Mouse (Mus musculus) small intestine, adult 2 months (tissue): ENCODE results near the gene Aktip. TPM values are rescaled to one million over a fixed set of nuclear protein-coding genes. Genes with fewer than 3 reads are reported as not detected.

Experiments
- H3K27ac ChIP-seq: fragments of 200-500 bp; 2 replicates; pipeline ENCODE4 v1.5.1; 2012; ENCODE audit warnings: low read depth, low read length, control low read depth, inconsistent platforms; ENCODE audit not compliant: insufficient read depth
- H3K27me3 ChIP-seq: fragments of 200-500 bp; 2 replicates; pipeline ENCODE4 v1.6.1; 2012; ENCODE audit warnings: mild to moderate bottlenecking, moderate library complexity, low read length, inconsistent platforms; ENCODE audit not compliant: control insufficient read depth, insufficient read depth
- H3K36me3 ChIP-seq: fragments of 200-500 bp; 2 replicates; pipeline ENCODE4 v1.6.1; 2012; ENCODE audit warnings: mild to moderate bottlenecking, low read length, control low read depth, inconsistent platforms; ENCODE audit not compliant: control insufficient read depth, insufficient read depth
- H3K4me1 ChIP-seq: fragments of 200-500 bp; 2 replicates; pipeline ENCODE4 v1.6.1; 2012; ENCODE audit warnings: low read length, inconsistent platforms, mixed read lengths; ENCODE audit not compliant: control insufficient read depth, insufficient read depth, insufficient read length
- H3K4me3 ChIP-seq: fragments of 200-500 bp; 2 replicates; pipeline ENCODE4 v1.5.1; 2012; ENCODE audit warnings: low read depth, mild to moderate bottlenecking, control low read depth, inconsistent platforms, low read length, moderate library complexity
- CTCF ChIP-seq: fragments of 200-500 bp; IDR thresholded peaks from 2 replicates; pipeline ENCODE4 v1.5.1; 2012; ENCODE audit warnings: low read depth, mild to moderate bottlenecking, control low read depth, inconsistent platforms, low read length, moderate library complexity, mixed read lengths; ENCODE audit not compliant: insufficient replicate concordance, insufficient read length; ENCODE audit errors: extremely low read depth
- POLR2A ChIP-seq: fragments of 200-500 bp; IDR thresholded peaks from 2 replicates; pipeline ENCODE4 v1.6.1; 2012; ENCODE audit warnings: low read depth, mild to moderate bottlenecking, control low read depth, inconsistent platforms, low read length, moderate library complexity
- WGBS: fragments of 180-500 bp; shearing (Covaris S2); methylation state at CpG from one replicate; pipeline ENCODE4 v1.1.7; 2018; 5-methylcytosine and 5-hydroxymethylcytosine counted together
- polyA plus RNA-seq: library from polyadenylated mRNA; depleted of rRNA; stranded (reverse); fragments of >200 nt; gene quantifications from 2 replicates; pipeline ENCODE4 v1.2.3, GENCODE M21; 2012

Aktip gene
- polyA plus RNA-seq, 1 experiment, result 23.3 TPM

DNA sequence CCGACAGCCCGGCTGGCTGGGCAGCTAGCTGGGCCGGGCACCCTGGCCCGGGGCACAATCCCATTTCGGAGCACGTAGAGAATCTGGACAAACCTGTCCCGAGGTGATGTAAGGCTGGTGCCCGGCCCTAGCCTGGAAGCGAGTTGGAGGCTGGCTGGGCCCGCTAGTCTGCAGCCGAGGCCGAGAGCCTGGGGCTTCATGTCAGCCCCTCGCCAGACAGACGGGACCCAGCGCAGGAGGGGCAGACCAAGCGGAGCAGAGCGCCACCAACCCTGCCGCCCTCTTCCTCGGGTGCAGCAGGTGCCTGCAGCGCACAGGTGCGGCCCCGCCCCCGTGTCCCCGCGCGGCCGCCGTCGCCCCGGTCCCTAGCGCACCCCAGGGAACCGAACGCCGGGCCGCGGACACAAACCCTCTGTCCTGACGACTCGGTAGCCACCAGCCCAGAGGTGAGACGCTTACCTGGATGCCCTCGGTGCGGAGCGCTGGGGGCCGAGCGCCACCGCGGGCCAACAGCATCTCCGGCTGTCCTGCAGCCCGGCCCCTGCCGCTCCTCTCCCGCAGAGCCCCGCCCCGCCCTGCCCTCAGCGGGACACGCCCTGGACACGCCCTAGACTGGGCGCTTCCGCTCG lies 66.2 kb downstream of the Aktip start:
- H3K27ac ChIP-seq, result peak overlapping the region; percentile 61
- H3K4me3 ChIP-seq, result peak overlapping the region; percentile 90
- H3K36me3 ChIP-seq, result peaks cover 9% of the 10 kb centered on the region
- H3K27me3 ChIP-seq, result no peaks in the 10 kb centered on the region
- WGBS, result 1% methylated on average over 58 of the region's 58 CpGs
- TF ChIP-seq POLR2A (peak; percentile 40; the same call in 1 of the 2 replicates), CTCF (no peak)
- no peaks in the 10 kb centered on the region for H3K4me1 ChIP-seq

GRCm38 (mm10) chr8:91132731-91133130 lies 67.0 kb downstream of the Aktip start:
- WGBS, result 48% methylated on average over 4 of the region's 4 CpGs
- Histone ChIP-seq H3K4me1 (no peaks in the 10 kb centered on the region), H3K4me3 (no peak overlapping the region), H3K36me3 (peaks cover 15% of the 10 kb centered on the region), H3K27ac (0 out of 2 replicates have a peak overlapping the region, but pooled peaks have one; percentile 61), H3K27me3 (no peaks in the 10 kb centered on the region)
- TF ChIP-seq CTCF (no peak), POLR2A (no peak)

GRCm38 (mm10) chr8:91126786-91127185 lies 73.0 kb downstream of the Aktip start:
- 97% methylated on average over 8 of the region's 8 CpGs for WGBS
- H3K4me1 ChIP-seq, result no peaks in the 10 kb centered on the region
- no peaks in the 10 kb centered on the region for H3K27me3 ChIP-seq
- no peak overlapping the region for H3K4me3 ChIP-seq
- no peak overlapping the region for H3K27ac ChIP-seq
- no peak for TF ChIP-seq POLR2A
- TF ChIP-seq CTCF, result no peak
- peaks cover 54% of the 10 kb centered on the region for H3K36me3 ChIP-seq

DNA sequence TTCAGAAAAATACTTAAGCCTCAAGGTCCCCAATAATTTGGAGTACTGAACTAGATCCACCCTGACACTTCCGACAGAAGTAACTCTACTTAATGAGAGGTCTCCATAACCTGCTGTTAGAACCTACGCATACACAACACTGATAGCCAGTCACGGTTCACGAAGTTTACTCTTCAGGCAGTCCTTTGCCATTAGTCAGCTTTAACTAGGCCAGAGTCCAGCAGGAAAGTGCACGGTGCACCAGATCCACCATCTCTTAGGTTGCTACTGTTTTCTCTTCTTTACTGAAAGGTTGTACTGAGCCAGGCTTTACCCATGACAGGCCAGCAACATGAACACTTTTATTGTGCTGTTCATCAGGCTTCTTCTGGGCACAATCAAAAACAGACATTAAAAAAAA lies 75.5 kb downstream of the Aktip start:
- Histone ChIP-seq H3K4me3 (no peak overlapping the region), H3K4me1 (no peaks in the 10 kb centered on the region), H3K36me3 (peaks cover 63% of the 10 kb centered on the region), H3K27me3 (no peaks in the 10 kb centered on the region), H3K27ac (peak overlapping the region; percentile 58; the same call in 1 of the 2 replicates)
- WGBS, result 68% methylated on average over 5 of the region's 5 CpGs
- TF ChIP-seq CTCF (no peak), POLR2A (no peak)

DNA sequence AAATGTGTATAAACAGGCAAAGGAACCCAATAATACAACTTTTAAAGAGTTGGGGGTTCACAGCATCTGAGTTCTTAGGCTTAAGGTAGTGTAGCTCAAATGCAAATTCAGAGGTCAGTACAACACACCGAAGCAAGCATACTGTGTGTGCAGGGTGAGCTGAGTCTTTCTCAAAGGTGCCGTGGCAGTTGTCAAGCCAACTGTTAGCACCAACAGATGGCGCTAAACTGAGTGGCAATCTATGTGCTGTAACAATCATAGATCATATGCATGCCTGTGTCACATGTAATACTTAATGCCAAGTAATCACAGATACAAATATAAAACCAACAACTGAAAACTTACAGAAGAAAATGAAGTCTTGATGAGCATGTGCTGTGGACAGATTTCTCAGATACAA lies 81.6 kb downstream of the Aktip start:
- peaks cover 54% of the 10 kb centered on the region for H3K36me3 ChIP-seq
- no peaks in the 10 kb centered on the region for H3K27me3 ChIP-seq
- 57% methylated on average over 3 of the region's 3 CpGs for WGBS
- no peak overlapping the region for H3K4me3 ChIP-seq
- TF ChIP-seq POLR2A (no peak), CTCF (peak; percentile 47; the same call in 1 of the 2 replicates)
- no peak overlapping the region for H3K27ac ChIP-seq
- H3K4me1 ChIP-seq, result no peaks in the 10 kb centered on the region

DNA sequence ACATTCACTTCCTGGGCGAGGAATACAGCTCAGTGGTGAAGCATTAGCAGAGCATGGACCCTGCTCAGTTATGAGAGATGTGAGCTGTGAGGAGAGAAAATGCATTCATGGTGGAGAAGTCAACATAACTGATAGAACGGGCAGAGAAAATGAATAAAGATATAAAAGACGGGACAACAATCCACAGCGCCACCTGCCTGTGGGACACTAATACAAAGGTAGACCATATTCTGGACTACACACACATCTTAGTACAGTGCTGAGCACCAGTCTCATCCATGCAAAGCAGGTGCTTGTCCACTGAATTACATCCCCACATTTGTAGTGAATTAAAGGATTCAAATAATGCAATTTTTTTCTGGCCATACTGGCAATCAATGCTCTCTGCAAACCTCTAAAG lies 82.2 kb downstream of the Aktip start:
- Histone ChIP-seq H3K4me1 (no peaks in the 10 kb centered on the region), H3K36me3 (peaks cover 54% of the 10 kb centered on the region), H3K27ac (no peak overlapping the region), H3K4me3 (no peak overlapping the region), H3K27me3 (no peaks in the 10 kb centered on the region)
- TF ChIP-seq CTCF (no peak), POLR2A (no peak)
- 89% methylated on average over 4 of the region's 4 CpGs for whole genome bisulfite sequencing

DNA sequence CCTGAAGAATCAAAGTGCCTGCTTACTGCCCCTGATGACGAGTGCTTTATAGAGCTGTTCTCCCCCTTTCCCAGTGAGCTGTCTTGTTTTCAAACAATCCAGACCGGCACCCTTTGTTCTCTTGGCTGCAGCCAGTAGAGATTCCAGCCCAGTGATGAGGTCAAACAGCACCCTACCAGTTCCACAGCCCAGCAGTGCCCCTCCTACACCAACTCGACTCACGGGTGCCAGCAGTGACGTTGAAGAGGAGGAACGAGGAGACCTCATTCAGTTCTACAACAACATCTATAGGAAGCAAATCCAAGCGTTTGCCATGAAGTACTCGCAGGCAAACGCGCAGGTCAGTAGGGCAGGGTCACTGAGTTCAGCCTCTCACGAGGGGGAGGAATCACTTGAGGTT lies 84.9 kb downstream of the Aktip start:
- 51% methylated on average over 11 of the region's 11 CpGs for WGBS

GRCm38 (mm10) chr8:91114428-91114827 lies 85.3 kb downstream of the Aktip start:
- 49% methylated on average over 5 of the region's 5 CpGs for WGBS
- Histone ChIP-seq H3K4me1 (no peaks in the 10 kb centered on the region), H3K36me3 (peaks cover 47% of the 10 kb centered on the region), H3K4me3 (no peak overlapping the region), H3K27me3 (no peaks in the 10 kb centered on the region), H3K27ac (no peak overlapping the region)
- TF ChIP-seq POLR2A, result no peak
- no peak for TF ChIP-seq CTCF

More for the DNA sequence above, 84.9 kb downstream of the Aktip start:
- H3K4me3 ChIP-seq, result no peak overlapping the region
- H3K36me3 ChIP-seq, result peaks cover 49% of the 10 kb centered on the region
- no peak overlapping the region for H3K27ac ChIP-seq
- TF ChIP-seq CTCF (no peak), POLR2A (no peak)
- no peaks in the 10 kb centered on the region for H3K4me1 ChIP-seq
- no peaks in the 10 kb centered on the region for H3K27me3 ChIP-seq
